Mouse (Mus musculus) embryonic facial prominence, embryonic 15.5 days (tissue): ENCODE measurements around the gene Tex37. TPM values are rescaled to one million over a fixed set of nuclear protein-coding genes. Genes with fewer than 3 reads are reported as not detected.

Source experiments
- ATAC-seq: fragments of 200-750 bp; cut with Nextera tagmentation; 2 replicates; pipeline ENCODE4 v1.8.0; 2017; ENCODE audit warnings: low read depth, moderate TSS enrichment; ENCODE audit not compliant: insufficient number of reproducible peaks, low FRiP score, low TSS enrichment
- H3K27ac ChIP-seq: fragments of 300-500 bp; sonication (generic); replicated peaks from 2 replicates; pipeline ENCODE4 v1.5.1; 2015; ENCODE audit warnings: mild to moderate bottlenecking, inconsistent platforms
- H3K27me3 ChIP-seq: fragments of 300-500 bp; sonication (generic); 2 replicates; pipeline ENCODE4 v1.6.1; 2015; ENCODE audit warnings: inconsistent platforms
- H3K36me3 ChIP-seq: fragments of 300-500 bp; sonication (generic); 2 replicates; pipeline ENCODE4 v1.6.1; 2015; ENCODE audit warnings: mild to moderate bottlenecking, inconsistent platforms
- H3K4me1 ChIP-seq: fragments of 300-500 bp; sonication (generic); 2 replicates; pipeline ENCODE4 v1.6.1; 2015; ENCODE audit warnings: inconsistent platforms
- H3K4me2 ChIP-seq: fragments of 300-500 bp; sonication (generic); replicated peaks from 2 replicates; pipeline ENCODE4 v1.6.1; 2015; ENCODE audit warnings: mild to moderate bottlenecking, inconsistent platforms
- H3K4me3 ChIP-seq: fragments of 300-500 bp; sonication (generic); replicated peaks from 2 replicates; pipeline ENCODE4 v1.5.1; 2015; ENCODE audit warnings: mild to moderate bottlenecking, inconsistent platforms
- H3K9ac ChIP-seq: fragments of 300-500 bp; sonication (generic); 2 replicates; pipeline ENCODE4 v1.6.1; 2015; ENCODE audit warnings: inconsistent platforms
- H3K9me3 ChIP-seq: fragments of 300-500 bp; sonication (generic); replicated peaks from 2 replicates; pipeline ENCODE4 v1.6.1; 2016; ENCODE audit warnings: inconsistent platforms
- WGBS: fragments of 180-500 bp; shearing (Covaris S2); methylation state at CpG from one replicate; pipeline ENCODE4 v1.1.7; 2015; 5-methylcytosine and 5-hydroxymethylcytosine counted together
- polyA plus RNA-seq: library from polyadenylated mRNA; unstranded; fragments of >200 nt; fragmentation: Nextera tagmentation; extraction: Ambion mirVana; gene quantifications from 2 replicates; pipeline ENCODE4 v1.2.1, GENCODE M21; 2015

Tex37 gene
- not detected in 2 replicates for polyA plus RNA-seq

DNA sequence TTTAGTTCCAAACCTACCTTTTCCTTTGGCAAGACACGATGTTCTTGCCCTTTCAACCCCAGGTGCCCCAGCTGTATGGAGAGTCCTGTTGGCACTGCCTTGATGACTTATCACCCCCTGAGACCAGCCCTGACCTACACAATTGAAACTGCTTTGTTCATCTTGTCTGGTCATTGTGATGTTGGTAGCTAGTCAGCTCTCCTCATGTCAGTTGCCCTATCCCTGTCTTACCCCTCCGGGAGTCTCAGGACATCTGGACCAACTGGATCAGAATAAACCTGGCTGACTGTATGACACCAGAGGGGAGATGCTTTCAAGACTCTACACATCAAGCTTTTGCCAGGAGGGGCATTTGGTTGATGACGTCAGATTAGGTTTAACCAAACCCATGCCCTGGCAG, at the start of gene Tex37:
Gene Tex37, minus strand, starts transcription at position 101 of the 400 bp plus-strand sequence.
- Histone ChIP-seq H3K9me3 (no peaks in the 10 kb centered on the region), H3K27ac (no peak within 1 kb of the TSS), H3K27me3 (no peaks in the 10 kb centered on the region), H3K4me2 (no peak within 1 kb of the TSS), H3K4me1 (peaks cover 8% of the 10 kb centered on the region), H3K36me3 (no peaks in the 10 kb centered on the region), H3K9ac (no peak within 1 kb of the TSS), H3K4me3 (no peak within 1 kb of the TSS)
- ATAC-seq, result no peak
- WGBS, result 85% methylated on average over 3 of the region's 3 CpGs

DNA sequence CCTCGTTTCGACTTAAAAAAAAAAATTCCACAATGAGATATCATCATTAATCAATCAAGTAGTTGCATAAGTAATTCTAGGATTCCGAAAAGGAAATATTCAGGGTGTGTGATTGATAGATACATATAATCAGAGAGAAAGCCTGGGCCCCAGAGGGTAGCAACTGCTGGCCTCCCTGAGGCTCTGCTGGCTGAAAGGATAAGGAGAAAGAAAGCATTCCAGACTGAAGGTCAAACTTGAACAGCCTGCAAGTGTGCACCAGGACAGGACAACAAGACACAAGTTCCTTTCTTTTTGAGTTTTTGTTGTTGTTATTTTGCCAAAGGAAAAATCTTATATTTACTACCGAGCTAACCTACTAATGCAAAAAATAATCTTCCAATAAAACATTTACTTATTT, 49.6 kb upstream of the Tex37 start:
- Histone ChIP-seq H3K4me3 (no peak overlapping the region), H3K4me1 (peaks cover 6% of the 10 kb centered on the region; the same call in 1 of the 2 replicates), H3K9me3 (no peaks in the 10 kb centered on the region), H3K4me2 (no peak overlapping the region), H3K9ac (no peak overlapping the region), H3K27ac (no peak overlapping the region), H3K36me3 (no peaks in the 10 kb centered on the region), H3K27me3 (peaks cover 13% of the 10 kb centered on the region)
- ATAC-seq, result no peak
- 55% methylated on average over 4 of the region's 4 CpGs for WGBS

DNA sequence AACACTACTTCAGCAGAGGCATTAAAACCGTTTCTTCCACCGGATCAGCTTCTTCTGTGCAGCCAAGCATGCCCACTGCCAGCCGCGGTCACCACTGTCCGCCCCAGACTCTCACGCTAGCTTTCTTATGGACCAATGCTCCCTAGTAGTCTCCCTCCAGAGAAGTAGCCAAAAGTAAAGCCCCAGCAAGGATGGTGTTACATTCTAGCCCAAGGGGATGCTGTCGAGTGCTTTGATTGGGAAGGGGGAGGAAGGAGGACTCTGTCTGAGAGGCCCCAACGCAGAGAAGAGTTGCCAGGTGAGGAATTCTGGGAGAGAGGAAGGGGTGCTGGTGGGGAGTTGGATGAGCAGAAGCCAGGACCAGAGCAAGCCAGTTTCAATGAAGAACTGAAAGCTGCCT, 48.7 kb upstream of the Tex37 start:
- 1% methylated on average over 8 of the region's 8 CpGs for WGBS
- peaks cover 6% of the 10 kb centered on the region; the same call in 1 of the 2 replicates for H3K4me1 ChIP-seq
- peak overlapping the region; percentile 40 for H3K4me2 ChIP-seq
- no peak overlapping the region for H3K9ac ChIP-seq
- H3K27ac ChIP-seq, result no peak overlapping the region
- ATAC-seq, result peak; percentile 39; the same call in 1 of the 2 replicates
- no peaks in the 10 kb centered on the region for H3K36me3 ChIP-seq
- H3K27me3 ChIP-seq, result peaks cover 13% of the 10 kb centered on the region
- H3K9me3 ChIP-seq, result no peaks in the 10 kb centered on the region
- 0 out of 2 replicates have a peak overlapping the region, but pooled peaks have one; percentile 21 for H3K4me3 ChIP-seq

DNA sequence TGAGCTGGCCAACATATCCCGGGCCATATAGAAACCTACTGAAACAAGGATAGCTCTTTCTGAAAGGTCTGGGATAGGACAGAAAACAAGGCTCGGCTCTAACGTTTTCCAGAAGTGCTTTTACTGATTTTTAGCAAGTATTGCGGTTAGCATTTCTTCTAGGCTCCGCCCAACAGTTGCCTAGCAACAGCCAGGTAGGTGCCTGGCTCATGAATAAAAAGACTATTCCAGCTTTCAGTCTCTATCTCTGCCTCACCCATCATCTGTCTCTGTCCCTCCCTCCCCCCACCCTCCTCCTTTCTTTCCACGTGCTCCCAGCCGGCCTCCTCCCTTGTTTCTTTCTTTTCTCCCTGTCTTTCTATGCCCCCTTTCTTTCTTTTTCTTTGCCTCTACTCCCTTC, 47.0 kb upstream of the Tex37 start:
- Histone ChIP-seq H3K36me3 (no peaks in the 10 kb centered on the region), H3K4me3 (no peak overlapping the region), H3K9me3 (no peaks in the 10 kb centered on the region), H3K4me2 (no peak overlapping the region), H3K27me3 (peaks cover 15% of the 10 kb centered on the region), H3K27ac (no peak overlapping the region), H3K9ac (no peak overlapping the region), H3K4me1 (peaks cover 6% of the 10 kb centered on the region; the same call in 1 of the 2 replicates)
- no peak for ATAC-seq
- WGBS, result 17% methylated on average over 7 of the region's 7 CpGs

DNA sequence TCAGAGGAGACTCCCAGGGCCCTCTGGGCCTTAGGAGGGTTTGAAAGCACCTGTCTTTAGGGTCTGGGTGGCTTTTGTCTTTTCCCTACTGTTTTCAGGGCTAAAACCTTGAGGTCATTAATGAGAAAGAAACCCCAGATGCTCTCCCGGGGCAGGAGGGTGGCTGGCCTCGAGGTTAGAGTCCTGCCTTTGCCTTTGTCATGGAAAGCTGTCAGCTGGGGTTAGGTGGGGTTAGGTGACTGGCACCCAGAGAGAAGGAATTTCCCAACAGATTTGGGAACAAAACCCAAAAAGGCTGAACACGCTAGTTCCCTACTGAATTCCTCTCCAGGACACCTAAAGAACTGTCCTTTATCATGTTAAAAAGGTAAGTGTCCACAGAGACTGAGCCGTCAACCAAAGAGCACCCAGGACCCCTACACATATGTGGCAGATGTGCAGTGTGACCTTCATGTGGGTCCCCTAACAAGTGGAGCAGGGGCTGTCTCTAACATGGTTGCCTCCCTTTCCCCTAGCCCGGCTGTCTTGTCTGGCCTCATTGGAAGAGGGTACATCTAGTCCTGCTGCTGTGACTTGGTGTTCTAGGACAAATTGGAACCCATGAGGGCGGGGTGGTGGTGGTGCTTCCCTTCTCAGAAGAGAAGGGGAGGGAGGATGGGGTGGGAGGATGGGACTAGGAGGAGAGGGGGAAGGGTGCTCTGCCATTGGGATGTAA, 45.5 kb upstream of the Tex37 start:
- no peak overlapping the region for H3K4me2 ChIP-seq
- ATAC-seq, result no peak
- no peak overlapping the region for H3K27ac ChIP-seq
- WGBS, result 36% methylated on average over 6 of the region's 6 CpGs
- H3K4me1 ChIP-seq, result peaks cover 6% of the 10 kb centered on the region; the same call in 1 of the 2 replicates
- H3K27me3 ChIP-seq, result peaks cover 27% of the 10 kb centered on the region
- H3K4me3 ChIP-seq, result no peak overlapping the region
- H3K9me3 ChIP-seq, result no peaks in the 10 kb centered on the region
- no peaks in the 10 kb centered on the region for H3K36me3 ChIP-seq
- no peak overlapping the region for H3K9ac ChIP-seq

DNA sequence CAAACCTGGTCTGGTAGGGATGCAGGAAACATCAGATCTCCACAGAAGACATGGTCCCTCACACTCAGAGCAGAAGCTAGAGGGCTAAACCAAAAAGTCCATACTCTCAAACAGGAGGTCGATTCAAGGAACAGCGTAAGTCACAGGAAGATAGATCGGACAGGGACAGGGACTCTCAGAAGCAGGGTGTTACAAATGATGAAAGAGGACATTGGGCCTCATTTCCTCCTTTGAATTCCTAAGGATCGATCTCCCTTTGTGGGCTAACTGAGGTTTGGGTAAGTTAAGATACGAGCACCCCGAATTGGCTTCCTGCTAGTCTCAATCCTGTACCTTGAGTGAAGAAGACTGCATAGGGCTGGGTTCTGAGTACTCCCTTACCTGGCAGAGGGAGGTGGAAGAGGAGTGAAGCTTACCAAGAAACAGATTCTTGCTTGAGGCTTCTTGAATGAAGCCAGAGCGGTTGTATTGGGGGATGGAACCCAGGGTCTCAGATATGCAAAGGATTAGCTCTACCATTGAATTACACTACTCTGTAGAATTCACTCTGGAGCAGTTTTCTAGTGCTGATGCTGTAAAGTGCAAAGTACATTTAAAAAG, 38.7 kb upstream of the Tex37 start:
- Histone ChIP-seq H3K4me1 (peaks cover 14% of the 10 kb centered on the region), H3K27ac (no peak overlapping the region), H3K36me3 (no peaks in the 10 kb centered on the region), H3K4me2 (peak overlapping the region; percentile 85), H3K9me3 (no peaks in the 10 kb centered on the region), H3K27me3 (peaks cover 68% of the 10 kb centered on the region), H3K9ac (no peak overlapping the region), H3K4me3 (peak overlapping the region; percentile 48)
- WGBS, result 12% methylated on average over 7 of the region's 7 CpGs
- no peak for ATAC-seq

DNA sequence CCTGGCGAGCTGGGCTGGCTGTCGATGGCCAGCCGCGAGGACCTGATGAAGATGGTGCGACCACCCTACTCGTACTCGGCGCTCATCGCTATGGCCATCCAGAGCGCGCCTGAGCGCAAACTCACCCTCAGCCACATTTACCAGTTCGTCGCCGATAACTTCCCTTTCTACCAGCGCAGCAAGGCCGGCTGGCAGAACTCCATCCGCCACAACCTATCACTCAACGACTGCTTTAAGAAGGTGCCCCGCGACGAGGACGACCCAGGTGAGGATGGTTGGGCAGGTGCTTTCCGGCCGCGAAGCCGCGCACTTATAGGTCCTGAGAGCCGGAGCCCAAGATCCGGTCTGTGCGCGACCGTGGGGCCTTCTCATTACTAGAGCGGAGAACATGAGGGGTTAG, 38.2 kb upstream of the Tex37 start:
- 1% methylated on average over 34 of the region's 34 CpGs for WGBS

DNA sequence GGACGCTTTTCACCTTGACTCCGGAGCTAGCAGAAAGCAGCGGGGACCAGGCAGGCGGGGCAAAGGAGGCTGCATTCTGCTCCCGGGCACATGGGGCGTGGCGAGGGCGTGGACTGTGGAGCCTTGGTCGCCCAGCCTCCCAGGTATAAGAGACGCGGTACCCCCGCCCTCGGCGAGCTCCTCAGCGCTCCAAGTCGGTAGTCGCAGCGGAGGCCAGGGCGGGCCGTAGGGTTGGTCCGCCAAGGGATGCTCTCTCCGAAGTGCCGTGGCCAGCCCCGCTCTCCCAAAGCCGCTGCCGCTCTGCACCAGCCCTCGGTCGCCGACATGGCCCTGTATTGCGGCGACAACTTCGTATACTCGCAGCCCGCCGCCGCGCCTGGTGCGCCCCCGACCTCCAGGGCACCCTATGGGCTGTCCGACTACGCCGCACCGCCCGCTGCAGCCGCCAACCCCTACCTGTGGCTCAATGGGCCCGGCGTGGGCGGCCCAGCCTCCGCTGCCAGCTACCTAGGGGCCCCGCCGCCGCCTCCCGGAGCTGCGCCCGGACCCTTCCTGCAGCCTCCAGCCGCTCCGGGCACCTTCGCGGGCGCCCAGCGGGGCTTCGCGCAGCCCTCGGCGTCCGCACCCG, 37.7 kb upstream of the Tex37 start, which contains the start of gene Foxi3:
Gene Foxi3, plus strand, starts transcription at position 247 of the 628 bp plus-strand sequence.
- ATAC-seq, result peak; percentile 81
- Histone ChIP-seq H3K27ac (no peak within 1 kb of the TSS), H3K4me1 (peaks cover 14% of the 10 kb centered on the region), H3K36me3 (no peaks in the 10 kb centered on the region), H3K4me3 (peak within 1 kb of the TSS; percentile 48), H3K9me3 (no peaks in the 10 kb centered on the region), H3K9ac (no peak within 1 kb of the TSS), H3K27me3 (peaks cover 68% of the 10 kb centered on the region), H3K4me2 (peak within 1 kb of the TSS; percentile 85)
- under 1% methylated on average over 67 of the region's 67 CpGs for WGBS

More for the DNA sequence above, 38.2 kb upstream of the Tex37 start:
- H3K27me3 ChIP-seq, result peaks cover 68% of the 10 kb centered on the region
- H3K4me2 ChIP-seq, result peak overlapping the region; percentile 85
- no peak for ATAC-seq
- H3K9ac ChIP-seq, result no peak overlapping the region
- H3K9me3 ChIP-seq, result no peaks in the 10 kb centered on the region
- no peaks in the 10 kb centered on the region for H3K36me3 ChIP-seq
- H3K27ac ChIP-seq, result no peak overlapping the region
- peaks cover 14% of the 10 kb centered on the region for H3K4me1 ChIP-seq
- peak overlapping the region; percentile 48 for H3K4me3 ChIP-seq

DNA sequence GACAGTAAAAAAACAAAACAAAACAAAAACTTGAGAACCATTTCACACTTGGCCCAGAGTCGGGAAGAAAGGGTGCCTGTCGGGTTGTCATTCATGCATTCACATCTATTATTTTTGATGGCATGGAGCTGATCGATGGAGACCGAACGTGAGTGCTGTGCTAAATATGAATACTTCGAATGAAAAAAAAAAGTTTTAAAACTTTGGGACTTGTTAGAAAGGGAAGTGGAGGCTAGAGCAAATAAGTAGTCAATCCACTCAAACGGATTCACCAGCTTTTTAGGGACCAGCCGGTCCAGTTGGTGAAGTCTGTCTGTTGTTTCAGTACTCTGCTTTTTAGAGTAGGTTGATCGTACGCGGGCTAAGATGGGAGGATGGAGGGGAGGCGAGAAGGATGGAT, 37.1 kb upstream of the Tex37 start:
- WGBS, result 1% methylated on average over 12 of the region's 12 CpGs
- no peak overlapping the region for H3K9ac ChIP-seq
- H3K4me2 ChIP-seq, result peak overlapping the region; percentile 85
- H3K27me3 ChIP-seq, result peaks cover 70% of the 10 kb centered on the region
- no peaks in the 10 kb centered on the region for H3K36me3 ChIP-seq
- H3K4me1 ChIP-seq, result peaks cover 14% of the 10 kb centered on the region
- peak overlapping the region; percentile 48 for H3K4me3 ChIP-seq
- no peak overlapping the region for H3K27ac ChIP-seq
- H3K9me3 ChIP-seq, result no peaks in the 10 kb centered on the region
- no peak for ATAC-seq

DNA sequence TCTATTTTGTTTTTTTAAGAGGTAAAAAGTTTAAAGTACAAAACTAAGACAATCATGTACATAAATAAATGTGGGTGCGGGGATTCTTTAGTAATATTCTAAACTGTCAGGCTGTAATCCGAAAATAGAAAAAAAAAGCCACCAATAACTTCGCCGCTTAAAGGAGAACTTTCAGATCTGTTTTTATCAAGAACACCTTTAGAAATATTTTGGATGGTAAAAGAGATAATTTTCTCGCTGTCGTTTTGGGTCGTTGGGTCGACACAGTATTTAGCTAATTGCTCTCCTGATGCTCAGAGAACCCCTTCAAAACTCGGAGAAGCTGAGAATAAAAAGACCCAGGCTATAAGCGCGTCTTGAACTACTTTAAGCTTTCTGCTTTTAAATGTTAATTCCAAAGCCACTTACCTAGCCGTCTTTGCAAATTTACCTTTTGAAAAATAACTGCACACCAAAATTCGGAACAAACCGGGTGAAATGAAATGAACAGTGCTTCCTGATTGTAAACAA, 36.6 kb upstream of the Tex37 start:
- no peaks in the 10 kb centered on the region for H3K9me3 ChIP-seq
- peaks cover 14% of the 10 kb centered on the region for H3K4me1 ChIP-seq
- H3K27me3 ChIP-seq, result peaks cover 68% of the 10 kb centered on the region
- H3K9ac ChIP-seq, result no peak overlapping the region
- ATAC-seq, result no peak
- H3K4me3 ChIP-seq, result no peak overlapping the region
- no peaks in the 10 kb centered on the region for H3K36me3 ChIP-seq
- H3K4me2 ChIP-seq, result no peak overlapping the region
- 4% methylated on average over 14 of the region's 14 CpGs for whole genome bisulfite sequencing
- no peak overlapping the region for H3K27ac ChIP-seq

DNA sequence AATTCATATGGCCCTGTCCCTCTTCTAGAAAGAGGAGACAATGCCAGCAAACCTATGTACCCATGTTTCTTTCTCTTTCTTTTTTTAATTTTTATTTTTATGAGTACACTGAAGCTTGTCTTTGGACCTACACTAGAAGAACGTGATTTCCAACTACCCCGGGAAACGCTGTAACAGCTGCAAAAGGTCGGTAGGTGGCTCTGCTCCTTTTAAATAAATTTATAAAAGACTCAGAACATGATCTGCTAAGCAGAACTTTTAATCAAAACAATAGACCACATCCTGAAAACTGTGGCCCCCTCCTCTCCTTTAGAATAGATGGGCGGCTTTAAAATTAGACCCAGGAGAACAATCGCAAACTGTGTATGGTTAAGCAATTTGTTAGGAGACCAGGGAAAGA, 35.3 kb upstream of the Tex37 start:
- Histone ChIP-seq H3K4me2 (no peak overlapping the region), H3K27me3 (peaks cover 57% of the 10 kb centered on the region)
- WGBS, result 3% methylated on average over 6 of the region's 6 CpGs

More for the DNA sequence above, 35.3 kb upstream of the Tex37 start:
- H3K9ac ChIP-seq, result no peak overlapping the region
- H3K27ac ChIP-seq, result no peak overlapping the region
- peaks cover 14% of the 10 kb centered on the region for H3K4me1 ChIP-seq
- no peak overlapping the region for H3K4me3 ChIP-seq
- H3K36me3 ChIP-seq, result no peaks in the 10 kb centered on the region
- H3K9me3 ChIP-seq, result no peaks in the 10 kb centered on the region
- no peak for ATAC-seq
